Mouse (Mus musculus) testis, adult 2 months (tissue): Measurements from ENCODE around the gene Tcf12.

Experiments used
- CTCF ChIP-seq: fragments of 200-500 bp; IDR thresholded peaks from 2 replicates; pipeline ENCODE4 v1.5.1; 2012; ENCODE audit warnings: low read depth, mild to moderate bottlenecking, inconsistent platforms, low read length, moderate library complexity; ENCODE audit not compliant: control insufficient read depth, insufficient read depth, insufficient replicate concordance
- POLR2A ChIP-seq: fragments of 200-500 bp; IDR thresholded peaks from 2 replicates; pipeline ENCODE4 v1.6.1; 2012; ENCODE audit warnings: low read depth, mild to moderate bottlenecking, inconsistent platforms, low read length, moderate library complexity; ENCODE audit not compliant: control insufficient read depth

- TF ChIP-seq POLR2A, result no peak
- no peak for TF ChIP-seq CTCF
Observed at GRCm38 (mm10) chr9:72039369-72039768, 72.3 kb downstream of the Tcf12 start.
